Mouse (Mus musculus): ENCODE results near the gene Fam78a. TPM values are rescaled to one million over a fixed set of nuclear protein-coding genes. Genes with fewer than 3 reads are reported as not detected.

Fam78a gene
- total and polyA plus RNA-seq, 2 experiments from 2014 or later = 18.0 to 28.7 TPM

- ATAC-seq (ENCODE audit: insufficient read depth, low read depth) = no peak
- H3K27ac ChIP-seq (ENCODE audit: low read depth) = peak overlapping the region; percentile 34; the same call in 1 of the 2 replicates
- DNase-seq (ENCODE audit: low spot score) = no peak
- no peak overlapping the region for H3K4me2 ChIP-seq (ENCODE audit: low read depth, low read length)
- no peak overlapping the region for H3K9ac ChIP-seq (replicated peaks; ENCODE audit: low read depth, low read length)
- TF ChIP-seq EP300 (IDR thresholded peaks at IDR 0.05; ENCODE audit: low read depth) (no peak), CTCF (IDR thresholded peaks at IDR 0.05; ENCODE audit: low read depth) (no peak)
- WGBS = 70% methylated on average over 7 of the region's 7 CpGs
- H3K27me3 ChIP-seq (ENCODE audit: control insufficient read depth, insufficient read depth, low read length) = no peaks in the 10 kb centered on the region
- peaks cover 21% of the 10 kb centered on the region for H3K4me1 ChIP-seq (ENCODE audit: control insufficient read depth, insufficient read depth)
- no peaks in the 10 kb centered on the region for H3K9me3 ChIP-seq (replicated peaks; ENCODE audit: control insufficient read depth, low read length)
- H3K36me3 ChIP-seq (replicated peaks; ENCODE audit: control insufficient read depth, insufficient read depth, low read length) = peaks cover 38% of the 10 kb centered on the region
- H3K4me3 ChIP-seq (ENCODE audit: low read depth, low read length) = no peak overlapping the region
These were observed 32.2 kb downstream of the Fam78a start for GRCm38 (mm10) chr2:32052418-32052817.

- Histone ChIP-seq H3K4me3 (ENCODE audit: low read depth, low read length) (no peak overlapping the region), H3K27me3 (ENCODE audit: control insufficient read depth, insufficient read depth, low read length) (no peaks in the 10 kb centered on the region), H3K9me3 (replicated peaks; ENCODE audit: control insufficient read depth, low read length) (no peaks in the 10 kb centered on the region), H3K27ac (ENCODE audit: low read depth) (peak overlapping the region; percentile 34; the same call in 1 of the 2 replicates), H3K9ac (replicated peaks; ENCODE audit: low read depth, low read length) (no peak overlapping the region), H3K4me1 (ENCODE audit: control insufficient read depth, insufficient read depth) (peaks cover 14% of the 10 kb centered on the region), H3K36me3 (replicated peaks; ENCODE audit: control insufficient read depth, insufficient read depth, low read length) (peaks cover 38% of the 10 kb centered on the region), H3K4me2 (ENCODE audit: low read depth, low read length) (no peak overlapping the region)
- ATAC-seq (ENCODE audit: insufficient read depth, low read depth) (no peak), DNase-seq (ENCODE audit: low spot score) (no peak)
- TF ChIP-seq EP300 (IDR thresholded peaks at IDR 0.05; ENCODE audit: low read depth) = no peak
- TF ChIP-seq CTCF (IDR thresholded peaks at IDR 0.05; ENCODE audit: low read depth) = no peak
- WGBS = 72% methylated on average over 8 of the region's 8 CpGs
These were observed 32.9 kb downstream of the Fam78a start for GRCm38 (mm10) chr2:32051791-32052190.

- DNase-seq (ENCODE audit: low spot score) (no peak), ATAC-seq (ENCODE audit: insufficient read depth, low read depth) (no peak)
- WGBS = 71% methylated on average over 10 of the region's 10 CpGs
- Histone ChIP-seq H3K4me2 (ENCODE audit: low read depth, low read length) (no peak overlapping the region), H3K27ac (ENCODE audit: low read depth) (peak overlapping the region; percentile 57), H3K27me3 (ENCODE audit: control insufficient read depth, insufficient read depth, low read length) (no peaks in the 10 kb centered on the region), H3K4me3 (ENCODE audit: low read depth, low read length) (no peak overlapping the region), H3K9me3 (replicated peaks; ENCODE audit: control insufficient read depth, low read length) (no peaks in the 10 kb centered on the region), H3K36me3 (replicated peaks; ENCODE audit: control insufficient read depth, insufficient read depth, low read length) (peaks cover 58% of the 10 kb centered on the region), H3K4me1 (ENCODE audit: control insufficient read depth, insufficient read depth) (peaks cover 18% of the 10 kb centered on the region), H3K9ac (replicated peaks; ENCODE audit: low read depth, low read length) (no peak overlapping the region)
- TF ChIP-seq EP300 (IDR thresholded peaks at IDR 0.05; ENCODE audit: low read depth) = no peak
- no peak for TF ChIP-seq CTCF (IDR thresholded peaks at IDR 0.05; ENCODE audit: low read depth)
These were observed 37.3 kb downstream of the Fam78a start for GRCm38 (mm10) chr2:32047323-32047722.

- Histone ChIP-seq H3K4me2 (ENCODE audit: low read depth, low read length) (no peak overlapping the region), H3K9ac (replicated peaks; ENCODE audit: low read depth, low read length) (no peak overlapping the region; the same call in 1 of the 2 replicates)
- DNase-seq (ENCODE audit: low spot score) = no peak
These were observed 38.6 kb downstream of the Fam78a start for GRCm38 (mm10) chr2:32046009-32046408.

GRCm38 (mm10) chr2:32045375-32045774 lies 39.3 kb downstream of the Fam78a start:
- no peak for DNase-seq (ENCODE audit: low spot score)
- Histone ChIP-seq H3K36me3 (replicated peaks; ENCODE audit: control insufficient read depth, insufficient read depth, low read length) (peaks cover 44% of the 10 kb centered on the region), H3K4me3 (ENCODE audit: low read depth, low read length) (no peak overlapping the region), H3K4me1 (ENCODE audit: control insufficient read depth, insufficient read depth) (peaks cover 18% of the 10 kb centered on the region), H3K4me2 (ENCODE audit: low read depth, low read length) (no peak overlapping the region), H3K9ac (replicated peaks; ENCODE audit: low read depth, low read length) (no peak overlapping the region), H3K27me3 (ENCODE audit: control insufficient read depth, insufficient read depth, low read length) (no peaks in the 10 kb centered on the region), H3K9me3 (replicated peaks; ENCODE audit: control insufficient read depth, low read length) (no peaks in the 10 kb centered on the region), H3K27ac (ENCODE audit: low read depth) (peak overlapping the region; percentile 66)
- no peak for ATAC-seq (ENCODE audit: insufficient read depth, low read depth)
- no peak for TF ChIP-seq EP300 (IDR thresholded peaks at IDR 0.05; ENCODE audit: low read depth)
- WGBS = 58% methylated on average over 6 of the region's 6 CpGs

More at GRCm38 (mm10) chr2:32046009-32046408, 38.6 kb downstream of the Fam78a start:
- Histone ChIP-seq H3K9me3 (replicated peaks; ENCODE audit: control insufficient read depth, low read length) (no peaks in the 10 kb centered on the region), H3K4me3 (ENCODE audit: low read depth, low read length) (no peak overlapping the region), H3K36me3 (replicated peaks; ENCODE audit: control insufficient read depth, insufficient read depth, low read length) (peaks cover 50% of the 10 kb centered on the region), H3K4me1 (ENCODE audit: control insufficient read depth, insufficient read depth) (peaks cover 18% of the 10 kb centered on the region), H3K27me3 (ENCODE audit: control insufficient read depth, insufficient read depth, low read length) (no peaks in the 10 kb centered on the region), H3K27ac (ENCODE audit: low read depth) (peak overlapping the region; percentile 66)
- 29% methylated on average over 10 of the region's 10 CpGs for WGBS
- ATAC-seq (ENCODE audit: insufficient read depth, low read depth) = peak; percentile 31; the same call in 1 of the 2 replicates
- TF ChIP-seq EP300 (IDR thresholded peaks at IDR 0.05; ENCODE audit: low read depth) (peak; percentile 8; the same call in 1 of the 2 replicates), CTCF (IDR thresholded peaks at IDR 0.05; ENCODE audit: low read depth) (no peak)

- H3K4me2 ChIP-seq (ENCODE audit: low read depth, low read length) = no peak overlapping the region
- no peaks in the 10 kb centered on the region for H3K27me3 ChIP-seq (ENCODE audit: control insufficient read depth, insufficient read depth, low read length)
- DNase-seq (ENCODE audit: low spot score) = no peak
- peaks cover 20% of the 10 kb centered on the region for H3K4me1 ChIP-seq (ENCODE audit: control insufficient read depth, insufficient read depth)
- peak overlapping the region; percentile 59 for H3K27ac ChIP-seq (ENCODE audit: low read depth)
- ATAC-seq (ENCODE audit: insufficient read depth, low read depth) = no peak
- WGBS = 42% methylated on average over 5 of the region's 5 CpGs
- no peaks in the 10 kb centered on the region for H3K9me3 ChIP-seq (replicated peaks; ENCODE audit: control insufficient read depth, low read length)
- H3K36me3 ChIP-seq (replicated peaks; ENCODE audit: control insufficient read depth, insufficient read depth, low read length) = peaks cover 45% of the 10 kb centered on the region
- no peak overlapping the region for H3K9ac ChIP-seq (replicated peaks; ENCODE audit: low read depth, low read length)
- H3K4me3 ChIP-seq (ENCODE audit: low read depth, low read length) = no peak overlapping the region
- TF ChIP-seq EP300 (IDR thresholded peaks at IDR 0.05; ENCODE audit: low read depth) = no peak
- TF ChIP-seq CTCF (IDR thresholded peaks at IDR 0.05; ENCODE audit: low read depth) = no peak
These were observed 40.8 kb downstream of the Fam78a start for GRCm38 (mm10) chr2:32043836-32044235.

Data from heart, postnatal 0 days (tissue).